Mouse (Mus musculus) cerebellum, adult (tissue): Measurements from ENCODE around the gene Olfr1493-ps1.
A peak's percentile ranks its signal among the peaks of the same experiment; 100 is the strongest.

Source experiments
- ATAC-seq: cut with Nextera tagmentation; 2 replicates; pipeline ENCODE4 v1.9.2; 2017; ENCODE audit warnings: mild to moderate bottlenecking, moderate library complexity, mixed read lengths; ENCODE audit not compliant: insufficient number of reproducible peaks, low FRiP score, low TSS enrichment

Olfr1493-ps1 gene

GRCm38 (mm10) chr19:13722978-13723377, at the start of gene Olfr1493-ps1:
Gene Olfr1493-ps1, plus strand, starts transcription at chr19:13723278.
- no peak for ATAC-seq

GRCm38 (mm10) chr19:13696968-13697367, 26.1 kb upstream of the Olfr1493-ps1 start, which contains the start of gene Olfr1491:
Gene Olfr1491, plus strand, starts transcription at chr19:13697268.
- ATAC-seq = no peak

- ATAC-seq = no peak
Observed at GRCm38 (mm10) chr19:13739428-13739827, 16.4 kb downstream of the Olfr1493-ps1 start, which contains the start of gene Olfr1494. Gene Olfr1494, plus strand, starts transcription at chr19:13739728.

- no peak for ATAC-seq
Observed at GRCm38 (mm10) chr19:13749366-13749765, 26.3 kb downstream of the Olfr1493-ps1 start.

- no peak for ATAC-seq
Observed at GRCm38 (mm10) chr19:13764306-13764705, 41.2 kb downstream of the Olfr1493-ps1 start, which contains the start of gene Olfr1495. Gene Olfr1495, plus strand, starts transcription at chr19:13764606.

- peak; percentile 56; the same call in 1 of the 2 replicates for ATAC-seq
Observed at GRCm38 (mm10) chr19:13768565-13769276, 45.6 kb downstream of the Olfr1493-ps1 start.

- no peak for ATAC-seq
Observed at GRCm38 (mm10) chr19:13777578-13777977, 54.5 kb downstream of the Olfr1493-ps1 start, which contains the start of gene Olfr1496. Gene Olfr1496, plus strand, starts transcription at chr19:13777878.
